Mouse (Mus musculus): ENCODE data around the gene Cts8.

The Cts8 gene

DNA sequence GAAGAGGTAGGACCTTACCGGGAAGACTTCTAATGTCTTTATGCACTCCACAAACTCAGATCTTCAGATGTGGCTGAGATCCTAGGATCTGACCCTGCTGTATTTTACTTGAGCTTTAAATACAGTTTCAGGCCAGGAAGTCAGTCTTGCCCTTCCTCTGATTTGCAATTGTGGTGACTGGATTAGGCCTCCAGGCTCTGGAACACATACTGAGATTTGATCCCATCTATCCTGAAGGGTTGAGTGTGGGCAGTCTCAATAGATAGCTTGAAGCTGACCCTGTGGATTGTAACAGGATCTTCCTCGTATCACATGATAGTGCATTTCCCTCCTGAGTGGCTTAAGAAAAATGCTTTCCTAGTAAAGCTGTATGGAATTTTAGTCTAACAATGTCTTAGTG is at the start of gene Cts8:
Gene Cts8 (minus strand): TSS at position 101 of the 400 bp plus-strand sequence.
- no peak for DNase-seq (ENCODE audit: low spot score in 2 of 2)

DNA sequence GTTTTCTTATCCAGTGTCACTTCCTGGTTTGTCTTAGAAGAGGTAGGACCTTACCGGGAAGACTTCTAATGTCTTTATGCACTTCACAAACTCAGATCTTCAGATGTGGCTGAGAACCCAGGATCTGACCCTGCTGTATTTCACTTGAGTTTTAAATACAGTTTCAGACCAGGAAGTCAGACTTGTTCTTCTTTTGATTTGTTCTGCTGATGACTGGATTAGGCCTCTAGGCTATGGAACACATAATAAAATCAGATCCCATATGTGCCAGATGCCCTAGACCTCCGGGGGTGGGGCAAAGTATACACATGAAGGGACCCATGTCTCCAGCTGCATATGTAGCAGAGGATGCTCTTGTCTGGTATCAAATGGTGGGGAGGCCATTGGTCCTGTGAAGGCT is 33.6 kb upstream of the Cts8 start, which contains the start of gene Gm49398:
Gene Gm49398 (minus strand): TSS at position 101 of the 400 bp plus-strand sequence.
- DNase-seq (ENCODE audit: low spot score in 2 of 2): no peak

DNA sequence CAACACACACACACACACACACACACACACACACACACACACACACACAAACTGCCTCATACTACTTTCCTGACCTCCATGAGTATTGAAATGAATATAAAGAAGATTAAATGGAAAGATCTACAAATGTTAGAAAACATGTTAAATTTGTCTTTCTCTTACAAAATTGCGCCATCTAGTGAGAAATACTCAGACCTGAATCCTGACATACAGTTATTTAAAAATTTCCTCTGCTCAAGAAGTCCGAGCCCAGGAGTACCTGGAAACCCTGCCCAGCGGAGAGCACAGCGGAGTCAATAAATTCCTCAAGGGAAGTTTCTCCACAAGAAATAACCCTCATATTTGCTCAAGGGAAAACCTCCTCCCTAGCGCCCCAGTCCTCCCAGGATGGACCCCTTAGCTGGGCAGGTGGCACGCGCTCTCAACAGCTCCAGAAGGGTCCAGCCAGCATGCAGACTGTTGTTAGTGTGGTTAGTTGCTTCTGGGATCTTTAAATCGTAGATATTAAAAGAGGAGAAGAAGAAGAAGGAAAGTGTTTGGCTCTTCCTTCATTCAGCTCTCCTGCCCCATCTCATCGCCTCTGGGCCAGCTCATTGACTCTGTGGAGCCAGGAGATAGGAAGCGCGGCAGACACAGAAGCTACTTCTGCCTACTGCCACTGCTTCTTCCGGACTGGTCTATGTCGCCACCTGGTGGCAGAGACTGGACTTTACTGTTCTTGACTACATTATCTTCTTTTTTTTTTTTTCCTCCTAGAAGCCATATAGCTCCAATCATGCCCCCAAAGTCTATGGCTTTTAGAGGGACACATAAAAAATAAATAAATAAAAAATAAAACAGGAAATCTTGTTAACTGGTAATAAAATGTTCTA is 13.8 kb downstream of the Cts8 start:
- DNase-seq (ENCODE audit: low spot score in 2 of 2): peak in 1 of 2 experiments; percentile 58

DNA sequence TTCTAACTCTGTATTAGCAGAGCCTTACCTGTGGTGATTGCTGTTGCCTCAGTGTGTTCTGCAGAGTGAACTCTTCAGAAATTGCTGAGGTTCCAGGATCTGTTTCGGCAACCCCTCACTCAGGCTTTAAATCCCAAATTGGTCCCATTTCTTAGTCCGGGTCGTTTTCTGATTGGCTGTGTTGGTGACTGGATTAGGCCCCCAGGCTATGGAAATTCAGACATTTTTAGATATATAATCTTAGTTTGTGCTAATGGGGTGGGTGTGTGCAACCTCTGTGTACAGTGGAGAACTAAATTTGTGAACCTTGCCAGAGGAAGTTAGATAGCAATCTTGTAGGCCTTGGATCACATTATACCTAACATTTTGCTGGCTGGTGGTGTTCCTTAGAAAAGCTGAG is 51.8 kb downstream of the Cts8 start, which contains the start of gene Cts6:
Gene Cts6 (minus strand): TSS at position 101 of the 400 bp plus-strand sequence.
- DNase-seq (ENCODE audit: low spot score in 2 of 2): no peak

Measured in spleen, postnatal 10 days (tissue).